In the genomic region with DNA sequence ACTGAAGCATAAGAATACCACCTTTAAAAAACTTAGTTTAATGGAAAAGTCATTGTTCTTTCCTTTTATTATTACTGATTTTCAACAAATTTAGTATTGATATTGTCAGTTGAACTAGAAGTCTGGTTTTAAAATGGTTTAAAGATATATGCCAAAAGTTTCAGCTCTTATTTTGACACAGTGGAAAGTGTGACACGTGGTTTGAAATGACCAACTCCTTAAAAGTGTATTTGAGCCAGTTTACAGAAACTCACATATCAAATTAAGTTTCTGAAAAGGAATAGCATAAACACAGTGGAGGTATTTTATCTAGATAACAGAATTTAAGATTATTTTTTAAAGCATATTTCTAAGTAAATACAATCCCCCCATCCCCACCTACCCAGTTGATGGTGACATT, we compare ENCODE assay signal across 9 mouse cellular contexts. TPM values are rescaled to one million over a fixed set of nuclear protein-coding genes. Genes with fewer than 3 reads are reported as not detected.
DNase-seq lines count a peak whose midpoint lies in the region; ATAC-seq lines count a peak whose summit lies in the region.
"Had no signal": no experiment of that assay in that cellular context is flagged by ENCODE, and none has a peak within 500 bp of the region (broad histone marks: within the 10 kb centered on the region; RNA-seq: fewer than 3 reads in every experiment).

No protein-coding gene starts in this region.

- no peaks in the 10 kb centered on the region for H3K27me3 ChIP-seq in heart, embryonic 14.5 days (ENCODE audit: control insufficient read depth, insufficient read depth, low read length)
- no peaks in the 10 kb centered on the region for H3K27me3 ChIP-seq in embryonic facial prominence, embryonic 10.5 days (replicated peaks; ENCODE audit: low read depth, poor library complexity, severe bottlenecking)
- no peaks in the 10 kb centered on the region for H3K27me3 ChIP-seq in hindbrain, embryonic 15.5 days
- H3K27me3 ChIP-seq in midbrain, embryonic 12.5 days, result no peaks in the 10 kb centered on the region

- peak overlapping the region in 1 of 2 experiments; percentile 87; a peak in 2 of 4 replicates for H3K4me3 ChIP-seq in heart, embryonic 14.5 days (ENCODE audit: control insufficient read depth in 1 of 2, insufficient read depth in 1 of 2, low read depth in 1 of 2, low read length in 2 of 2)
- peak overlapping the region; percentile 69 for H3K4me3 ChIP-seq in embryonic facial prominence, embryonic 10.5 days
- no peak overlapping the region; the same call in 1 of the 2 replicates for H3K4me3 ChIP-seq in hindbrain, embryonic 15.5 days
- no peak overlapping the region for H3K4me3 ChIP-seq in midbrain, embryonic 12.5 days

- H3K9ac ChIP-seq in heart, embryonic 14.5 days (ENCODE audit: low read length), result no peak overlapping the region
- H3K9ac ChIP-seq in hindbrain, embryonic 15.5 days, result no peak overlapping the region
- no peak overlapping the region for H3K9ac ChIP-seq in midbrain, embryonic 12.5 days (replicated peaks)

- 76% methylated on average over 1 of the region's 1 CpGs for WGBS in heart, embryonic 14.5 days
- 90% methylated on average over 1 of the region's 1 CpGs for WGBS in embryonic facial prominence, embryonic 10.5 days
- 76% methylated on average over 1 of the region's 1 CpGs for WGBS in hindbrain, embryonic 15.5 days
- WGBS in midbrain, embryonic 12.5 days, result 93% methylated on average over 1 of the region's 1 CpGs

- no peak for ATAC-seq in heart, embryonic 14.5 days (ENCODE audit: insufficient number of reproducible peaks, insufficient read depth, low FRiP score, low read depth)
- no peak for ATAC-seq in hindbrain, embryonic 15.5 days (ENCODE audit: low FRiP score, low read depth)
- no peak for ATAC-seq in midbrain, embryonic 12.5 days (ENCODE audit: low FRiP score, low read depth)

- H3K9me3 ChIP-seq in heart, embryonic 14.5 days (ENCODE audit: control insufficient read depth, low read length), result no peaks in the 10 kb centered on the region
- no peaks in the 10 kb centered on the region for H3K9me3 ChIP-seq in embryonic facial prominence, embryonic 10.5 days
- H3K9me3 ChIP-seq in hindbrain, embryonic 15.5 days, result no peaks in the 10 kb centered on the region
- H3K9me3 ChIP-seq in midbrain, embryonic 12.5 days, result no peaks in the 10 kb centered on the region

- peak overlapping the region; percentile 81 for H3K4me2 ChIP-seq in heart, embryonic 14.5 days (ENCODE audit: low read length)
- peak overlapping the region; percentile 74 for H3K4me2 ChIP-seq in hindbrain, embryonic 15.5 days
- H3K4me2 ChIP-seq in midbrain, embryonic 12.5 days (replicated peaks), result peak overlapping the region; percentile 86

- H3K4me1 ChIP-seq in heart, embryonic 14.5 days (ENCODE audit: control insufficient read depth in 2 of 2, insufficient read depth in 2 of 2, low read length in 2 of 2), result peaks cover 5 to 46% of the 10 kb centered on the region in 2 experiments
- peaks cover 50% of the 10 kb centered on the region for H3K4me1 ChIP-seq in embryonic facial prominence, embryonic 10.5 days
- H3K4me1 ChIP-seq in hindbrain, embryonic 15.5 days (replicated peaks), result peaks cover 53% of the 10 kb centered on the region
- peaks cover 45% of the 10 kb centered on the region for H3K4me1 ChIP-seq in midbrain, embryonic 12.5 days

- no peak for DNase-seq in heart, adult 9 months (ENCODE audit: low spot score in 2 of 2)
- no peak for DNase-seq in embryonic facial prominence, embryonic 10.5 days (ENCODE audit: low spot score)
- DNase-seq in testis, postnatal 14 days (ENCODE audit: low spot score), result no peak
- no peak for DNase-seq in left cerebral cortex, postnatal 25 days (ENCODE audit: low spot score in 2 of 2)
- DNase-seq in left cerebral cortex, adult 11 months (ENCODE audit: low spot score), result no peak
- DNase-seq: cerebellum, postnatal 14 days had no signal

- H3K27ac ChIP-seq in heart, embryonic 14.5 days (replicated peaks in 1 of 2; ENCODE audit: control insufficient read depth in 1 of 2, insufficient read depth in 1 of 2, low read depth in 2 of 2, low read length in 2 of 2), result no peak overlapping the region
- no peak overlapping the region for H3K27ac ChIP-seq in embryonic facial prominence, embryonic 10.5 days (replicated peaks)
- no peak overlapping the region for H3K27ac ChIP-seq in hindbrain, embryonic 15.5 days (replicated peaks)
- H3K27ac ChIP-seq in midbrain, embryonic 12.5 days (replicated peaks), result no peak overlapping the region

- intact Hi-C loops in left cerebral cortex, postnatal 25 days (cut with DNase I), result loop anchor here (10.0 kb wide), 1 partner anchor 279 kb away; the partner anchor contains the start of gene Rtp3

- H3K36me3 ChIP-seq in heart, embryonic 14.5 days (ENCODE audit: control insufficient read depth, insufficient read depth, low read length), result peaks cover 46% of the 10 kb centered on the region
- H3K36me3 ChIP-seq in embryonic facial prominence, embryonic 10.5 days (replicated peaks), result peaks cover 59% of the 10 kb centered on the region
- peaks cover 26% of the 10 kb centered on the region for H3K36me3 ChIP-seq in hindbrain, embryonic 15.5 days
- peaks cover 29% of the 10 kb centered on the region for H3K36me3 ChIP-seq in midbrain, embryonic 12.5 days

RNA-seq across cellular contexts. Expression of gene Epm2aip1, which starts 2.2 kb away (rescaled TPM):
- 31.4 and 33.0 TPM in 2 replicates for polyA plus RNA-seq in heart, embryonic 14.5 days (2014; fragmentation: Nextera tagmentation; extraction: Ambion mirVana)
- 29.7 and 30.4 TPM in 2 replicates for polyA plus RNA-seq in embryonic facial prominence, embryonic 10.5 days (2016; fragmentation: Nextera tagmentation; extraction: Ambion mirVana)
- 54.2 and 55.7 TPM in 2 replicates for polyA plus RNA-seq in hindbrain, embryonic 15.5 days (2015; fragmentation: Nextera tagmentation; extraction: Ambion mirVana)
- polyA plus RNA-seq in midbrain, embryonic 12.5 days (2016; fragmentation: Nextera tagmentation; extraction: Ambion mirVana), result 47.3 and 51.5 TPM in 2 replicates
- total RNA-seq in left cerebral cortex, postnatal 25 days (2021), result 10 to 100 TPM; 80.4 to 81.6 TPM

RNA-seq across cellular contexts. Expression of gene Mlh1, which starts 2.4 kb away (rescaled TPM):
- polyA plus RNA-seq in heart, embryonic 14.5 days (2014; fragmentation: Nextera tagmentation; extraction: Ambion mirVana), result 34.1 and 36.1 TPM in 2 replicates
- 52.7 and 56.8 TPM in 2 replicates for polyA plus RNA-seq in embryonic facial prominence, embryonic 10.5 days (2016; fragmentation: Nextera tagmentation; extraction: Ambion mirVana)
- 24.8 and 26.5 TPM in 2 replicates for polyA plus RNA-seq in hindbrain, embryonic 15.5 days (2015; fragmentation: Nextera tagmentation; extraction: Ambion mirVana)
- polyA plus RNA-seq in midbrain, embryonic 12.5 days (2016; fragmentation: Nextera tagmentation; extraction: Ambion mirVana), result 46.8 and 47.4 TPM in 2 replicates
- 10 to 100 TPM; 15.2 to 15.6 TPM for total RNA-seq in left cerebral cortex, postnatal 25 days (2021)

RNA-seq across cellular contexts. Expression of gene Trank1, which starts 37.6 kb away (rescaled TPM):
- 0.04 and 0.05 TPM in 2 replicates for polyA plus RNA-seq in heart, embryonic 14.5 days (2014; fragmentation: Nextera tagmentation; extraction: Ambion mirVana)
- polyA plus RNA-seq in embryonic facial prominence, embryonic 10.5 days (2016; fragmentation: Nextera tagmentation; extraction: Ambion mirVana), result 0.09 and 0.11 TPM in 2 replicates
- polyA plus RNA-seq in hindbrain, embryonic 15.5 days (2015; fragmentation: Nextera tagmentation; extraction: Ambion mirVana), result 10.7 and 11.0 TPM in 2 replicates
- polyA plus RNA-seq in midbrain, embryonic 12.5 days (2016; fragmentation: Nextera tagmentation; extraction: Ambion mirVana), result 1.7 and 1.9 TPM in 2 replicates
- 100 to 1,000 TPM; 245 to 294 TPM for total RNA-seq in left cerebral cortex, postnatal 25 days (2021)
